Mouse (Mus musculus) G1E (cell line): ENCODE results near the gene 1810009A15Rik.

Experiments used
- CTCF ChIP-seq: IDR thresholded peaks from 2 replicates; pipeline ENCODE4 v1.5.1; 2012; ENCODE audit warnings: low read depth, low read length, inconsistent platforms, mixed read lengths
- GATA1 ChIP-seq: IDR thresholded peaks from 2 replicates; pipeline ENCODE4 v1.6.1; 2012; ENCODE audit warnings: borderline replicate concordance, low read length, inconsistent platforms, mixed read lengths
- TAL1 ChIP-seq: conservative IDR thresholded peaks from 2 replicates; pipeline ENCODE4 v1.6.1; 2012; ENCODE audit warnings: low read depth, low read length, inconsistent platforms, mixed read lengths

GRCm38 (mm10) chr19:8853117-8853516 is 35.5 kb upstream of the 1810009A15Rik start:
- TF ChIP-seq TAL1 = no peak
- TF ChIP-seq CTCF = no peak
- no peak for TF ChIP-seq GATA1
